Mouse (Mus musculus): Measurements from ENCODE around the gene Brd4.

DNA sequence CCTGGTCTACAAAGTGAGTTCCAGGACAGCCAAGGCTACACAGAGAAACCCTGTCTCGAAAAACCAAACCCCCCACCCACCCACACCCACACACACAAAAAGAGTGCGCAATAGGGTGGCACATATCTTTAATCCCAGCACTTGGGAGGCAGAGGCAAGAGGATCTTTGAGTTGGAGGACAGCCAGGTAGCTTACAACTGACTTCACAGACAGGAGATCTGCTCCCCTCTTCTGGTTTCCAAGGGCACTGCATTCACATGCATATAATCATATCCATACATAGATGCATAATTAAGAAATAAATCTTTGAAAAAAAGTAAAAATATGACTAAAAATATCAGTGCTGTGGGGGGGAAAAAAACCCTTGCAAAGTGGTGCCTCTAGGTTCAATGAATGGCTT is 25.7 kb downstream of the Brd4 start:
- no peak for TF ChIP-seq CTCF (IDR thresholded peaks at IDR 0.05; ENCODE audit: borderline replicate concordance, control insufficient read depth, extremely low read depth, insufficient read depth, low read length, poor library complexity)
- no peak for TF ChIP-seq POLR2A (IDR thresholded peaks at IDR 0.05; ENCODE audit: control insufficient read depth, extremely low read depth, insufficient read depth, low read length, poor library complexity)
